Mouse (Mus musculus) skeletal muscle tissue, postnatal 0 days (tissue): Measurements from ENCODE around the gene Inpp5e. TPM values are rescaled to one million over a fixed set of nuclear protein-coding genes. Genes with fewer than 3 reads are reported as not detected.

Experiments used
- polyA plus RNA-seq: library from polyadenylated mRNA; unstranded; fragments of >200 nt; fragmentation: Nextera tagmentation; extraction: Ambion mirVana; gene quantifications from 2 replicates; pipeline ENCODE4 v1.2.1, GENCODE M21; 2015

Inpp5e gene
- 8.2 and 8.8 TPM in 2 replicates for polyA plus RNA-seq

DNA sequence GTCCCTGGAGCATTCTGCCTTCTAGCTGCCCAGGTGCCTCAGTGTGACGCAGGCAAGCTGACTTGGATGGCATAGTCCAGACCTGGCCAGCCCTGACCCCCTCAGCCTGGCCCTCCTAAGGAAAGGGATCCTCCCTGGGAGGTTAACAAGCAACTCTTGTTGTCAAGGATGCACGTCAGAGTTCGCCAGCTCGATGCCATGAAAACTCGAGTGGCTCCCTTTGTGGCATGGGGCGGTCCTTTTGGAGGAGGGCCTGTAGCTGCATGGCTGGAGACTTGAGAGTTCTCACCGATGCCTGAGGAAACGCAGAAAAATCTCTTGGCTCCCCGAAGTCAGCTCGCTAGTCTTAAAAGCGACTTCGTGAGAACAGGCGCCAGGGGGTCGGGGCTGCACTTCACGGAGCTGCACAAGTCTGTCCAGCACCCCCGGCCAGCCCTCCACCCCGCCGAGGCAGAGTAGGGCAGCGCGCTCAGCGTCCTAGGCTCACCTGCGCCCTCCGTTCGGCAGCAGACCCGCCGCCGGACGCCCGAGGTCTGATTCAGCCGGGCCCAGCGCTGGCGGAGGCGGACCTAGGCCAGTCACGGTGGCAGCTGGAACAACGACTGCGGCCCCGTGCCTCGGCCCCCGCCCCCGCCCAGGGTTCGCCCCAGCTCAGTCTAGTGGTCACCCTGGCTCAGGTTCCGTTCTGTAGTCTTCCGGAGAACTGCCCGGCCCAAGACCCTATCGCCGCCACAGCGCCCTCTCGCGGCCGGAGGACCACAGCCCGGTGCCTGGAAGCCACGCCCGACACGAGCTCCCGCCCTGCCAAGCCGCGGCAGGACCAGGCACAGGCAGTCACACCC, at the start of gene Inpp5e:
TSS of gene Inpp5e (minus strand) at position 689 of the 842 bp plus-strand sequence.

DNA sequence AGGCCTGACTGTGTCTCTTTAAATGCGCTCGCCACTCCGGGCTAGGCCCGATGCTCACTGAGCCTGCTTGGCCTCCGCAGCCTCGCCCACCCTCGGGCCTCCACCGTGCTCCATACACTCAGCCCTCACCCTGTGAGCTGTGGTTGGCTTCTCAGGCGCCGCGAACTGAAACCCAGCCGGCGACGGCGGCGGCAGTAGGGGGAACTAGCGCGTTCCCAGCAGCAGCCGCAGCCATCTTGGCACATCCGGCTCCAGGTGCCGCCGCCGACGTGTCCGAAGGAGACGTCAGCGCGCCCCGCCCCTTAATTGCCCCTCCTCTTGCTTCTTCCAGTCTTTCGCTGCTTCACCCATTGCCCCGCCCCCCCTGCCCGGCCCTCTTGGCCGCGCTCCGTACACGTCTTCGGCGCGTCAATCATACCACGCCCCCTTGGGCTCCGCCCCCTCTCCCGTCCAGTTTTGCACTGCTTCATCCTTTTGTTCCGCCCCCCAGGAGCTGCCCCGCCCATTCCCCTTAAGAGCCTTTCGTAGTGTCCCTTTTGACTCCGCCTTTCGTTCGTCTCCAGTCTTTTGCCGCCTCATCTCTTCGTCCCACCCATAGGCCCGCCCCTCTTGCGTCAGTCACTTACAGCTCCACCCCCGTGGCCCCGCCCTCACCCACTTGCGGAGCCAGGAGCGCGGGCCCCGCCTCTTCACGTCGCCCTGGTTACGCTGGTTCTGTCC, 36.1 kb upstream of the Inpp5e start, which contains the start of gene Sec16a:
TSS of gene Sec16a (minus strand) at position 271 of the 720 bp plus-strand sequence.

DNA sequence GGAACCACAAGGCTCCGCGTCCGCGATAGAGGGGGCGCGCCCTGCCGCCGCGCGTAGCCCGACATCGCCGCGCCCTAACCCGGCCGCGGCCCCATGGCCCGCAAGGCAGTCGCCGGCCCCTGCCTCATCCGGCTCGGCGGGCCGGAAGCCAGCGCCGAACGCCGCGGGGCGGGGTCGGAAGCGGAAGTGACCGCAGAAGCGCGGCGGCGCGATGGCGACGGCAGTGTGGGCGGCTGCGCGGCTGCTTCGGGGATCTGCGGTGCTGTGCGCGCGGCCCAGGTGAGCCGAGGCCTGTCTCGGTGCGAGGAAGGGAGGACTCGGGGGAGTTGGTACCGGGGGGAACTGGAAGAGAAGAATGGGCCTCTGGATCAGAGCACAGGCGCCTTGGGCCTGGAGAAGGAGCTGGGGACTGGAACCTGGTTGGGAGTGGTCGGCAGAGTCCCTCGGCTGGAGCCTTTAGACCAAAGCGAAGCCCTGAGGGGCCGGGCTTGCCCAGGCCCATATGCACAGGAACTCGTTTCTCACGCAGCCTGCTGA, 19.8 kb downstream of the Inpp5e start, which contains the start of the genes Entr1 and Pmpca:
TSS of gene Entr1 (minus strand) at position 163 of the 537 bp plus-strand sequence.
TSS of gene Pmpca (plus strand) at position 186 of the 537 bp plus-strand sequence.

DNA sequence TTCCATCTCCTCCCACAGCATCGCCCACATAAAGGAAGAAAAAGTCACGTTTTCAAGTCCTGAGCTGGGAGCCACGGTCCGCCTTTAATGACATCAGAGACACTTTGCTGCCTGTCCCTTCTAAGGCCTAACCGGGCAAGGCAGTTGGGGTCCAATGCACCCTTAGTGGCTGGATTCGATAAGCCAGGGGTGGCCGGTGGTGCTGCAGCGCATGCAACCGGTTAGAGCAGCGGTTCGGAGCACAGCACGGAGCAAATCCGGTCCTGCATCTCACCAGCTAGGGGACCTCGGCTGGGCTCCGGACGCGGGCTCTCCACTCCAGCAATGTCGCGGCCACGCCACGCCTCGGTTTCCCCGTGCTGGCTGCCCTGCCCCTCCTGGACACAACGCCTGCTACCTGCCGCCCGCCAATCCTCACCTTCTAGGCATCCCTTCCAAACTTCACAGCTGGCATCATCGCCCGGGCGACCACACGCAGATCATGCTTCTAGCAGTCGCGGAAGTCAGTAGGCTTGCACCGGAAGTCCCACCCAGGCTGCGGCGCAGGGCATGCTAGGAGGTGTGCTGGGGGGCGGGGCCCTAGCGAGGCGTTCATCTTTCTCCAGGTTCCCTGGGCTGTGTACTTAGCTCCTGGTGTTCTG, 28.8 kb downstream of the Inpp5e start, which contains the start of gene Snapc4:
TSS of gene Snapc4 (minus strand) at position 523 of the 641 bp plus-strand sequence.

DNA sequence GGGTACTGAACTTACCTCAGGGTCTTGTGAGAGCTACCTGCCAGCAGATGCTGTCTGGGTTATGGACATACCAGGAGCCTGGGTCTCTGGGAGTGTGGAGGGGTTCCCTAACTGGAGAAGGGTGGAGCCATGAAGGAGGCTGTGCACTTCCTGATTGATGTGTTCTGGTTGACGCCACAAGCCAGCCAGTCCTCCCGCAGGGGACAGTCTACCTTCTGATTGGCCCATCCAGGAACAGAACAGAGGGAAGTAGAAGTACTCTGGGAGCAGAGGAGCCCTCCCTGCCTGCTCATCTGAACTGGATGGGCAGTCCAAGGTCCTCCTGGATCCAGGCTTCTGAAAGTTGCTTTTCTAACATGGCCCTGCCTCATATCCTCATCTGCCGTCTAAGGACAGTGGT, 48.2 kb downstream of the Inpp5e start, which contains the start of gene Card9:
TSS of gene Card9 (minus strand) at position 147 of the 400 bp plus-strand sequence.

DNA sequence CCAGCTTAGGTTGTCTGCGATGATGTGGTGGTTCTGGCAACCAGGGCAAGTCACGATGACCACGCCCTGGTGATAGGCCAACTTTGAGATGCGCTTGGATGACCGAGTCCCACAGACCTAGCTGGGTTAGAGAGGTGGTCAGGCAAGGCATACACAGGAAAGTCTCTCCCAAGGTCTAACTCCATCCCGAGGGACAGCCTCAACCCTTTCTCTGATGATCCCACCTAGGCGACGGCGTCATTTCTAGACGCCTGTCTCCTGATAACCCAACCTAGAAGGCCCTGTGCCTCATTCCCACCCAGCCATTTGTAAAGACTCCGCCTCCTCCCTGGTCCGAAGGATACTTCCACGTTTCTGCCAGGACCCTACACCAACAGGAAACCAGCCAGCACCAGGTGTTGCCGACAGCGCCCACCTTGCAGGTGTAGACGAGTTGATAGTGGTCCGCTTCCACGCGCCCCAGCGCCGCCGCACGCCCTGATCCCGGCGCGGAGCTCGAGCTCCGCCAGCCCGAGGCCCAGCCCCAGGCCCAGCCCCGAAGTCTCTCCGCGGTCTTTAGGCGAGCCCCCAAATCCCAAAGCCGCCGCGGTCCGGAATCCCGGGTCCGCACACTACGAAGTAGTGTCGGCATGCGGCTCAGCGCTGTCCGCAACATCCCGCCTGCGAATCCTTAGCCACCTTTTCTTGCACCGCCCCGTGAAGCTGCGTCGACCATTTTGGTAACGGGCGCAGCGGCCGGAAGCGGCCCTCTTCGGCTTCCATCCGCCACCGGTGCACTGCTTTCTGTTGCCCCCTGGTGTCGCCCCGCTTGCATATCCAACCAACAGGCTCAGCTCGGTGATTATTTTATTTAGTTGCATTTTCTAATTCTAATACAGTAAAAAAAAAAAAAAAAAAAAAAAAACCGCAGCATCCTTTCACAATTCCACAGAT, 57.4 kb downstream of the Inpp5e start, which contains the start of gene Dnlz:
TSS of gene Dnlz (minus strand) at position 753 of the 933 bp plus-strand sequence.

Other genes with a start within 250 kb of the Inpp5e start
- gene Lhx3, start 200.9 kb downstream of the Inpp5e start, polyA plus RNA-seq = not detected in 2 replicates
- 7.3 and 8.4 TPM in 2 replicates for gene Qsox2, start 171.7 kb downstream of the Inpp5e start, polyA plus RNA-seq
- not detected in 2 replicates for gene Ccdc187, start 114.6 kb downstream of the Inpp5e start, polyA plus RNA-seq
- gene Gpsm1, start 93.7 kb downstream of the Inpp5e start, polyA plus RNA-seq = 17.2 and 18.8 TPM in 2 replicates
- 19.7 and 21.2 TPM in 2 replicates for gene Dnlz, start 57.1 kb downstream of the Inpp5e start, polyA plus RNA-seq
- 0.59 and 0.94 TPM in 2 replicates for gene Card9, start 48.3 kb downstream of the Inpp5e start, polyA plus RNA-seq
- gene Snapc4, start 28.6 kb downstream of the Inpp5e start, polyA plus RNA-seq = 7.9 and 11.8 TPM in 2 replicates
- gene Entr1, start 19.9 kb downstream of the Inpp5e start, polyA plus RNA-seq = 36.1 and 43.0 TPM in 2 replicates
- gene Pmpca, start 19.9 kb downstream of the Inpp5e start, polyA plus RNA-seq = 92.2 and 94.2 TPM in 2 replicates
- gene Sec16a, start 36.0 kb upstream of the Inpp5e start, polyA plus RNA-seq = 7.7 and 8.2 TPM in 2 replicates
- gene Notch1, start 107.5 kb upstream of the Inpp5e start, polyA plus RNA-seq = 7.0 and 7.3 TPM in 2 replicates
- gene Egfl7, start 170.8 kb upstream of the Inpp5e start, polyA plus RNA-seq = 109 and 112 TPM in 2 replicates
- gene Gm20532, start 177.4 kb upstream of the Inpp5e start, polyA plus RNA-seq = not detected in 2 replicates
- 10.3 and 69.3 TPM in 2 replicates for gene Agpat2, start 195.2 kb upstream of the Inpp5e start, polyA plus RNA-seq
- gene Fam69b, start 219.3 kb upstream of the Inpp5e start, polyA plus RNA-seq = 3.7 and 3.8 TPM in 2 replicates